Mouse (Mus musculus) MEL (cell line): ENCODE results near the gene Gyg.

Source experiments
- NELFE ChIP-seq: IDR thresholded peaks from 2 replicates; pipeline ENCODE4 v1.6.1; 2011; ENCODE audit warnings: low read depth, low read length, improper control_type of control experiment
- RCOR1 ChIP-seq: IDR thresholded peaks from 2 replicates; pipeline ENCODE4 v1.6.1; 2012; ENCODE audit warnings: low read depth, mild to moderate bottlenecking, inconsistent platforms, low read length, improper control_type of control experiment

DNA sequence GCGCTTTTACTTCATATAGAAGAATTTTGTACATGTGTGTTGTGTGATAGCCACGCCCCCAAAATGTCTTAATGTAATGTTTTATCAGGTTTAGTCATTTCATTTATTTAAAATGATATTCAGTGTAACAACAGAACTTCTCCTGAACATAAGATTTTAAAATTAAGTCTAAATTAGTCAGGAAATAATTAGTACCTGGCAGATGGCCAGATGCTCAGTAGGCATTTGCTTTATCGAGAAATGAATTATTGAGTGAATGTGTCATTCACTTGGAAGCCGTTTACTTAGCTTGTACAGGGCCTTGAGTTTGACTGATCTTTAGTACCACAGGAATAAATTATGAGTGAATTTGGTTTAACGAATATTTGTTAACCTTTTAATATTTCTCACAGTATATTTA, 46.2 kb downstream of the Gyg start:
- no peak for TF ChIP-seq RCOR1
- no peak for TF ChIP-seq NELFE
